Mouse (Mus musculus): ENCODE measurements around the gene Cryzl1.
A peak's percentile ranks its signal among the peaks of the same experiment; 100 is the strongest.

DNA sequence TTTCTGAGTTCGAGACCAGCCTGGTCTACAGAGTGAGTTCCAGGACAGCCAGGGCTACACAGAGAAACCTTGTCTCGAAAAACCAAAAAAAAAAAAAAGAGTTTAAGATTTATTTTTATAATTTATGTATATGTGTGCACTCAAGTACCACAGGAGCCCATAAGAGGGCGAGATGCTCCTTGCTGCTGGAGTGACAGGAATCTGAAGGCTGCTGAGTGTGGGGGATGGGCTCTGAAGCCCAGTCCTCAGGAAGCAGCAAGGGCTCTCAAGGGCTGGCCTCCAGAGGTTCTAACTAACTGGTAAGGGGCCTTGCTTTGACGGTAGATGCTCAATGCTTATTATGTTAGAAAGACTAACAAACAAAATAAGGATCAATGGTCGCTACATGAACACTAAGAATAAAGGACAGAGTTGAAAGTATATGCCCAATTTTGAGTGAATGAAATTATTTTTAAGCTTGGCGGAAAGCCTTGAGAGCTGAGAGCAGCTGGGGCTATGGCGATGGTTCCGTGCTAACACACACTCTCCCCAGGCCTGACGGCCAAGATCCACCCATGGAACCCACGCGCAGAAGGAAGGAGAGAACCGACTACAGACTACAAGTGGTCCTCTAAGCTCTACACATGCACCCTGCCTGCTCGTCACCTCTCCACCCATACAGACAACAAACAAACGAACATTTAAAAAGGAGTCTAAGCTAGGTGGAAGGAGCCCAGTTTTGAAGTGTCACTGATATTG is 24.0 kb downstream of the Cryzl1 start:
- peak; percentile 30 for TF ChIP-seq CTCF (IDR thresholded peaks at IDR 0.05)
- TF ChIP-seq POLR2A (IDR thresholded peaks at IDR 0.05; ENCODE audit: insufficient read depth, low read depth, low read length) = no peak
